Mouse (Mus musculus) liver, adult 2 months (tissue): ENCODE results near the gene Cpn1. TPM values are rescaled to one million over a fixed set of nuclear protein-coding genes. Genes with fewer than 3 reads are reported as not detected.

ENCODE experiments used
- DNase-seq: peaks from one replicate; pipeline ENCODE4 v3.0.0-alpha.2; 2011; ENCODE audit warnings: low read depth, low spot score; ENCODE audit errors: extremely low read depth
- H3K27ac ChIP-seq: fragments of 200-500 bp; replicated peaks from 2 replicates; pipeline ENCODE4 v1.5.1; 2012; ENCODE audit warnings: low read depth, mild to moderate bottlenecking, control low read depth, inconsistent platforms, low read length; ENCODE audit not compliant: insufficient read depth
- H3K27me3 ChIP-seq: fragments of 200-500 bp; 2 replicates; pipeline ENCODE4 v1.6.1; 2012; ENCODE audit warnings: mild to moderate bottlenecking, moderate library complexity, low read length, inconsistent platforms; ENCODE audit not compliant: control insufficient read depth, insufficient read depth
- H3K36me3 ChIP-seq: fragments of 200-500 bp; 2 replicates; pipeline ENCODE4 v1.6.1; 2012; ENCODE audit warnings: low read length, inconsistent platforms; ENCODE audit not compliant: control insufficient read depth, insufficient read depth
- H3K4me1 ChIP-seq: fragments of 200-500 bp; 2 replicates; pipeline ENCODE4 v1.6.1; 2011; ENCODE audit warnings: low read length; ENCODE audit not compliant: control insufficient read depth, insufficient read depth
- H3K4me3 ChIP-seq: fragments of 200-500 bp; 2 replicates; pipeline ENCODE4 v1.5.1; 2011; ENCODE audit warnings: low read depth, mild to moderate bottlenecking, control low read depth, low read length, moderate library complexity; ENCODE audit not compliant: insufficient read depth
- H3K79me2 ChIP-seq: fragments of 200-500 bp; 2 replicates; pipeline ENCODE4 v1.6.1; 2012; ENCODE audit warnings: inconsistent platforms, mild to moderate bottlenecking, low read length, moderate library complexity; ENCODE audit not compliant: control insufficient read depth, insufficient read depth
- H3K9ac ChIP-seq: fragments of 200-500 bp; 2 replicates; pipeline ENCODE4 v1.6.1; 2012; ENCODE audit warnings: low read depth, mild to moderate bottlenecking, control low read depth, inconsistent platforms, low read length
- CTCF ChIP-seq: fragments of 200-500 bp; IDR thresholded peaks from 2 replicates; pipeline ENCODE4 v1.5.1; 2011; ENCODE audit warnings: low read depth, low read length, control low read depth
- POLR2A ChIP-seq: fragments of 200-500 bp; IDR thresholded peaks from 2 replicates; pipeline ENCODE4 v1.6.1; 2011; ENCODE audit warnings: low read length, control low read depth; ENCODE audit not compliant: insufficient read depth; ENCODE audit errors: extremely low read depth
- WGBS: fragments of 180-500 bp; shearing (Covaris S2); methylation state at CpG from one replicate; pipeline ENCODE4 v1.1.7; 2018; 5-methylcytosine and 5-hydroxymethylcytosine counted together
- polyA plus RNA-seq: library from polyadenylated mRNA; depleted of rRNA; stranded (reverse); fragments of >200 nt; gene quantifications from 2 replicates; pipeline ENCODE4 v1.2.3, GENCODE M21; 2012
- total RNA-seq: library from RNA; depleted of rRNA; stranded (reverse); fragments of >200 nt; gene quantifications from 2 replicates; pipeline ENCODE4 v1.2.3, GENCODE M21; 2014

Cpn1 gene
- total and polyA plus RNA-seq, 2 experiments, result 215 to 336 TPM

- H3K36me3 ChIP-seq, result no peaks in the 10 kb centered on the region
- H3K27ac ChIP-seq, result peak overlapping the region; percentile 55
- WGBS, result 17% methylated on average over 8 of the region's 8 CpGs
- H3K27me3 ChIP-seq, result no peaks in the 10 kb centered on the region
- H3K9ac ChIP-seq, result 0 out of 2 replicates have a peak overlapping the region, but pooled peaks have one; percentile 26
- peaks cover 9% of the 10 kb centered on the region; the same call in 1 of the 2 replicates for H3K79me2 ChIP-seq
- peak overlapping the region; percentile 35; the same call in 1 of the 2 replicates for H3K4me3 ChIP-seq
- H3K4me1 ChIP-seq, result peaks cover 25% of the 10 kb centered on the region
- DNase-seq, result peak; percentile 92
- TF ChIP-seq POLR2A, result no peak
- TF ChIP-seq CTCF, result no peak
These were observed 40.7 kb upstream of the Cpn1 start for GRCm38 (mm10) chr19:44026956-44027530.

GRCm38 (mm10) chr19:44024921-44025585 lies 38.7 kb upstream of the Cpn1 start:
- H3K79me2 ChIP-seq, result peaks cover 12% of the 10 kb centered on the region; the same call in 1 of the 2 replicates
- WGBS, result 43% methylated on average over 13 of the region's 13 CpGs
- peak; percentile 100 for DNase-seq
- peak overlapping the region; percentile 77 for H3K27ac ChIP-seq
- TF ChIP-seq POLR2A (no peak), CTCF (no peak)
- H3K36me3 ChIP-seq, result no peaks in the 10 kb centered on the region
- peaks cover 31% of the 10 kb centered on the region for H3K4me1 ChIP-seq
- H3K9ac ChIP-seq, result no peak overlapping the region
- H3K27me3 ChIP-seq, result no peaks in the 10 kb centered on the region
- H3K4me3 ChIP-seq, result no peak overlapping the region

- TF ChIP-seq POLR2A, result no peak
- peak; percentile 11; the same call in 1 of the 2 replicates for TF ChIP-seq CTCF
- Histone ChIP-seq H3K4me1 (peaks cover 31% of the 10 kb centered on the region), H3K4me3 (no peak overlapping the region), H3K27me3 (no peaks in the 10 kb centered on the region), H3K9ac (no peak overlapping the region), H3K27ac (0 out of 2 replicates have a peak overlapping the region, but pooled peaks have one; percentile 10), H3K79me2 (peaks cover 12% of the 10 kb centered on the region; the same call in 1 of the 2 replicates), H3K36me3 (peaks cover 2% of the 10 kb centered on the region; the same call in 1 of the 2 replicates)
- 48% methylated on average over 5 of the region's 5 CpGs for whole genome bisulfite sequencing
- no peak for DNase-seq
These were observed 36.7 kb upstream of the Cpn1 start for GRCm38 (mm10) chr19:44023066-44023465.

- no peak overlapping the region for H3K4me3 ChIP-seq
- peak; percentile 99 for DNase-seq
- peaks cover 26% of the 10 kb centered on the region for H3K4me1 ChIP-seq
- WGBS, result 15% methylated on average over 4 of the region's 4 CpGs
- H3K36me3 ChIP-seq, result peaks cover 8% of the 10 kb centered on the region; the same call in 1 of the 2 replicates
- TF ChIP-seq CTCF (no peak), POLR2A (no peak)
- peaks cover 12% of the 10 kb centered on the region; the same call in 1 of the 2 replicates for H3K79me2 ChIP-seq
- H3K27me3 ChIP-seq, result no peaks in the 10 kb centered on the region
- no peak overlapping the region for H3K9ac ChIP-seq
- H3K27ac ChIP-seq, result peak overlapping the region; percentile 63
These were observed 35.1 kb upstream of the Cpn1 start for GRCm38 (mm10) chr19:44021502-44021901.

- no peak for DNase-seq
- H3K27me3 ChIP-seq, result no peaks in the 10 kb centered on the region
- no peak overlapping the region for H3K27ac ChIP-seq
- no peak overlapping the region for H3K9ac ChIP-seq
- WGBS, result 72% methylated on average over 7 of the region's 7 CpGs
- TF ChIP-seq CTCF (no peak), POLR2A (no peak)
- H3K36me3 ChIP-seq, result peaks cover 13% of the 10 kb centered on the region
- H3K4me3 ChIP-seq, result no peak overlapping the region
- H3K4me1 ChIP-seq, result peaks cover 21% of the 10 kb centered on the region
- H3K79me2 ChIP-seq, result peaks cover 9% of the 10 kb centered on the region; the same call in 1 of the 2 replicates
These were observed 33.4 kb upstream of the Cpn1 start for GRCm38 (mm10) chr19:44019739-44020138.

GRCm38 (mm10) chr19:44013862-44014261 lies 27.5 kb upstream of the Cpn1 start:
- H3K79me2 ChIP-seq, result no peaks in the 10 kb centered on the region
- no peak overlapping the region for H3K4me3 ChIP-seq
- no peak overlapping the region for H3K9ac ChIP-seq
- H3K27me3 ChIP-seq, result no peaks in the 10 kb centered on the region
- H3K4me1 ChIP-seq, result no peaks in the 10 kb centered on the region
- 52% methylated on average over 6 of the region's 6 CpGs for WGBS
- peaks cover 43% of the 10 kb centered on the region for H3K36me3 ChIP-seq
- H3K27ac ChIP-seq, result no peak overlapping the region
- TF ChIP-seq CTCF (no peak), POLR2A (no peak)
- DNase-seq, result peak; percentile 46
